ENCODE assay signal across 30 mouse cellular contexts in genomic region chr17:88600492-88601026, GRCm38 (mm10). TPM values are rescaled to one million over a fixed set of nuclear protein-coding genes. Genes with fewer than 3 reads are reported as not detected.
A peak's percentile ranks its signal among the peaks of the same experiment; 100 is the strongest.
DNase-seq lines count a peak whose midpoint lies in the region; ATAC-seq and TF ChIP-seq lines count a peak whose summit lies in the region.
"Had no signal": no experiment of that assay in that cellular context is flagged by ENCODE, and none has a peak within 500 bp of the region (broad histone marks: within the 10 kb centered on the region; RNA-seq: fewer than 3 reads in every experiment).

No protein-coding gene starts in this region.

- no peak for TF ChIP-seq CTCF in lung, postnatal 0 days (IDR thresholded peaks at IDR 0.05)
- no peak for TF ChIP-seq CTCF in liver, postnatal 0 days (IDR thresholded peaks at IDR 0.05; ENCODE audit: low read depth)

- H3K36me3 ChIP-seq in lung, postnatal 0 days (ENCODE audit: insufficient read depth, low read length), result no peaks in the 10 kb centered on the region
- no peaks in the 10 kb centered on the region for H3K36me3 ChIP-seq in liver, postnatal 0 days (replicated peaks; ENCODE audit: insufficient read depth, low read length)
- H3K36me3 ChIP-seq: hindbrain, embryonic 12.5 days; intestine, embryonic 15.5 days; limb, embryonic 15.5 days; liver, embryonic 13.5 days; midbrain, embryonic 10.5 days; stomach, embryonic 15.5 days had no signal

- H3K27ac ChIP-seq in lung, postnatal 0 days (ENCODE audit: low read length), result no peak overlapping the region
- H3K27ac ChIP-seq in liver, postnatal 0 days (ENCODE audit: low read depth), result no peak overlapping the region
- H3K27ac ChIP-seq: heart, embryonic 13.5 days; hindbrain, embryonic 12.5 days; hindbrain, postnatal 0 days; intestine, embryonic 15.5 days; kidney, embryonic 15.5 days; limb, embryonic 10.5 days; limb, embryonic 15.5 days; liver, embryonic 13.5 days; midbrain, embryonic 10.5 days; stomach, embryonic 15.5 days had no signal

- 44% methylated on average over 8 of the region's 8 CpGs for WGBS in lung, postnatal 0 days
- 58% methylated on average over 8 of the region's 8 CpGs for WGBS in liver, postnatal 0 days (ENCODE audit: insufficient replicate concordance)

- no peak overlapping the region for H3K4me3 ChIP-seq in lung, postnatal 0 days (ENCODE audit: low read depth, low read length)
- no peak overlapping the region for H3K4me3 ChIP-seq in liver, postnatal 0 days (ENCODE audit: low read depth, low read length)
- H3K4me3 ChIP-seq: heart, embryonic 13.5 days; hindbrain, embryonic 12.5 days; intestine, embryonic 15.5 days; kidney, embryonic 15.5 days; limb, embryonic 10.5 days; limb, embryonic 15.5 days; liver, embryonic 13.5 days; midbrain, embryonic 10.5 days; stomach, embryonic 15.5 days had no signal

- H3K9ac ChIP-seq in lung, postnatal 0 days (replicated peaks; ENCODE audit: low read depth), result no peak overlapping the region
- no peak overlapping the region for H3K9ac ChIP-seq in liver, postnatal 0 days (replicated peaks)
- H3K9ac ChIP-seq: heart, embryonic 13.5 days; hindbrain, embryonic 12.5 days; intestine, embryonic 15.5 days; kidney, embryonic 15.5 days; limb, embryonic 15.5 days; liver, embryonic 13.5 days; lung, embryonic 14.5 days; stomach, embryonic 15.5 days had no signal

- DNase-seq in heart, adult 11 months, result peak; percentile 91
- no peak for DNase-seq in heart, postnatal 25 days (ENCODE audit: low spot score)
- DNase-seq in kidney, adult 9 months, result peak; percentile 23
- no peak for DNase-seq in kidney, postnatal 10 days
- DNase-seq in lung, postnatal 0 days (ENCODE audit: low spot score), result peak; percentile 22
- peak; percentile 51 for DNase-seq in lung, postnatal 25 days (ENCODE audit: low spot score)
- DNase-seq in liver, postnatal 0 days, result no peak
- DNase-seq: adrenal gland, postnatal 25 days; cerebellum, adult 18-20 months; cerebellum, postnatal 14 days; heart, postnatal 10 days; layer of hippocampus, adult 9-11 months; liver, embryonic 13.5 days; lung, embryonic 14.5 days; right cerebral cortex, postnatal 25 days; thymus, postnatal 14 days had no signal

- H3K4me2 ChIP-seq in lung, postnatal 0 days (replicated peaks; ENCODE audit: low read depth, low read length), result no peak overlapping the region
- H3K4me2 ChIP-seq in liver, postnatal 0 days (ENCODE audit: low read depth, low read length), result no peak overlapping the region
- H3K4me2 ChIP-seq: heart, embryonic 13.5 days; hindbrain, embryonic 12.5 days; intestine, embryonic 15.5 days; kidney, embryonic 15.5 days; limb, embryonic 15.5 days; liver, embryonic 13.5 days; lung, embryonic 14.5 days; stomach, embryonic 15.5 days had no signal

- H3K4me1 ChIP-seq in lung, postnatal 0 days (ENCODE audit: insufficient read depth, low read depth, low read length), result peaks cover 11% of the 10 kb centered on the region; the same call in 1 of the 2 replicates
- peaks cover 12% of the 10 kb centered on the region; the same call in 1 of the 2 replicates for H3K4me1 ChIP-seq in liver, postnatal 0 days (ENCODE audit: insufficient read depth)

- ATAC-seq in lung, postnatal 0 days, result no peak
- ATAC-seq in liver, postnatal 0 days, result no peak
- ATAC-seq: CD4-positive, CD25-positive, alpha-beta regulatory T cell, adult 4 months; forebrain, embryonic 16.5 days; hindbrain, postnatal 0 days; intestine, embryonic 15.5 days; midbrain, embryonic 16.5 days had no signal

- H3K27me3 ChIP-seq in lung, postnatal 0 days (replicated peaks; ENCODE audit: insufficient read depth, low read length), result no peaks in the 10 kb centered on the region
- H3K27me3 ChIP-seq in liver, postnatal 0 days (ENCODE audit: insufficient read depth, low read length), result no peaks in the 10 kb centered on the region
- H3K27me3 ChIP-seq: heart, embryonic 13.5 days; hindbrain, embryonic 12.5 days; intestine, embryonic 15.5 days; kidney, embryonic 15.5 days; limb, embryonic 15.5 days; liver, embryonic 13.5 days; stomach, embryonic 15.5 days had no signal

- peak; percentile 37 for TF ChIP-seq EP300 in lung, postnatal 0 days (IDR thresholded peaks at IDR 0.05)
- TF ChIP-seq EP300 in liver, postnatal 0 days (IDR thresholded peaks at IDR 0.05; ENCODE audit: low read depth), result no peak

- H3K9me3 ChIP-seq in lung, postnatal 0 days (ENCODE audit: low read length), result no peaks in the 10 kb centered on the region
- no peaks in the 10 kb centered on the region for H3K9me3 ChIP-seq in liver, postnatal 0 days (ENCODE audit: low read length)
- H3K9me3 ChIP-seq: heart, embryonic 13.5 days; hindbrain, embryonic 12.5 days; intestine, embryonic 15.5 days; kidney, embryonic 15.5 days; limb, embryonic 10.5 days; limb, embryonic 15.5 days; liver, embryonic 13.5 days; midbrain, embryonic 10.5 days; stomach, embryonic 15.5 days had no signal

- intact Hi-C loops in heart, postnatal 25 days (cut with DNase I), result loop anchor here (2.0 kb wide), 1 partner anchor 22 kb away; no protein-coding TSS in a partner anchor

RNA-seq across cellular contexts. Expression of gene Ston1, which starts 3.1 kb away (rescaled TPM):
- 10 to 100 TPM; 18.5 to 23.7 TPM for total RNA-seq in heart, postnatal 25 days (2021)
- 6.4 and 6.9 TPM in 2 replicates for polyA plus RNA-seq in lung, postnatal 0 days (2015; fragmentation: Nextera tagmentation; extraction: Ambion mirVana)
- 0.70 and 0.99 TPM in 2 replicates for polyA plus RNA-seq in liver, postnatal 0 days (2015; fragmentation: Nextera tagmentation; extraction: Ambion mirVana)
- total RNA-seq: megakaryocyte progenitor cell, adult 5-6 weeks; neutrophil, adult 5-6 weeks had no signal

Comparison
In these comparisons a context has a peak if more than half of its experiments do, and no peak if none do; other contexts are left out.
1. DNase-seq: peak in heart, adult 11 months (single experiment), kidney, adult 9 months (single experiment), lung, postnatal 0 days (single experiment) and lung, postnatal 25 days (single experiment); none in heart, postnatal 25 days (single experiment), kidney, postnatal 10 days (single experiment) and liver, postnatal 0 days (single experiment).